Mouse (Mus musculus): ENCODE results near the gene Cfap54. TPM values are rescaled to one million over a fixed set of nuclear protein-coding genes. Genes with fewer than 3 reads are reported as not detected.

Gene Cfap54
- polyA plus RNA-seq, 1 experiment from 2014 or later = 0.86 TPM

GRCm38 (mm10) chr10:93071753-93072152 lies 9.7 kb downstream of the Cfap54 start:
- H3K4me1 ChIP-seq = peaks cover 2% of the 10 kb centered on the region; the same call in 1 of the 2 replicates
- ATAC-seq (replicated peaks; ENCODE audit: low FRiP score) = no peak
- 78% methylated on average over 3 of the region's 3 CpGs for WGBS

DNA sequence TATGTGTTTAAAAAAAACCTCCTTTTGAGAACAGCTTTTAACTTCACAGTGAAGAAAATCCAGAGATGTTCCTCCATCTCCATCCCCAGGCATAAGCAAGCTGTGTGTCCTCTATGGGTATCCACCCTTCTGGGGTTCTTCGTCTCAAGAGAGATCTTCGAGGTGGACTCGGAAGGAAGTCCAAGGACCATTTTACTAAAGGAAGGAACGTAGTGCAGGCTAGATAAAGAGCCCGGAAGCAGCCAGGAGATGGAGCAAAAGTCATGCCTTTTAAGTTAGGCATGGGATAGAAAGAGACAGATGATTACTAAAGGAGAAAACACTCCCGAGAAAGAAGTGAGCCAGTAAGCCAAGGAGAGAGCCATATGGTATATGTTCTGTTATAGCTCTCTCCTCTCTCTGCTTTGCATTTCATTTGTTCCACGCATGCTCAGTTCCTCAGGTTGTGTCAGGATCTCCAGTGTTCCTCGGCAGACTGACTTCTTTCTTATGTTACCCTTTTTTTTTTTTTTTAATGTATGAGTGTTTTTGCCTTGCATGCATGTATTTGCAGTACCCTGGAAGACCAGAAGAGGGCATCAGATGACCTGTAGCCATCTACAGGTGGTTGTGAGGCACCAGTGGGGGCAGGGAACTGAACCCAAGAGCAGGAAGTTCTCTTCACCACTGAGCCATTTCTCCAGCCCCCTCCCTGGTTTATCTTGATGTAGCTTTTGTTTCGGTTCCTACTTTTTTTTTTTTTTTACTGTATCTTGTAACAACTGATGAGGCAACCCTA lies 11.1 kb downstream of the Cfap54 start:
- Histone ChIP-seq H3K36me3 (no peaks in the 10 kb centered on the region), H3K4me2 (no peak overlapping the region), H3K27ac (no peak overlapping the region), H3K4me3 (replicated peaks) (no peak overlapping the region), H3K4me1 (peaks cover 2% of the 10 kb centered on the region; the same call in 1 of the 2 replicates), H3K27me3 (no peaks in the 10 kb centered on the region), H3K9me3 (replicated peaks) (no peaks in the 10 kb centered on the region), H3K9ac (no peak overlapping the region)
- WGBS = 73% methylated on average over 9 of the region's 9 CpGs
- no peak for ATAC-seq (replicated peaks; ENCODE audit: low FRiP score)

More at GRCm38 (mm10) chr10:93071753-93072152, 9.7 kb downstream of the Cfap54 start:
- Histone ChIP-seq H3K36me3 (no peaks in the 10 kb centered on the region), H3K27ac (no peak overlapping the region), H3K4me3 (replicated peaks) (no peak overlapping the region), H3K9me3 (replicated peaks) (no peaks in the 10 kb centered on the region), H3K27me3 (no peaks in the 10 kb centered on the region), H3K4me2 (no peak overlapping the region), H3K9ac (no peak overlapping the region)

DNA sequence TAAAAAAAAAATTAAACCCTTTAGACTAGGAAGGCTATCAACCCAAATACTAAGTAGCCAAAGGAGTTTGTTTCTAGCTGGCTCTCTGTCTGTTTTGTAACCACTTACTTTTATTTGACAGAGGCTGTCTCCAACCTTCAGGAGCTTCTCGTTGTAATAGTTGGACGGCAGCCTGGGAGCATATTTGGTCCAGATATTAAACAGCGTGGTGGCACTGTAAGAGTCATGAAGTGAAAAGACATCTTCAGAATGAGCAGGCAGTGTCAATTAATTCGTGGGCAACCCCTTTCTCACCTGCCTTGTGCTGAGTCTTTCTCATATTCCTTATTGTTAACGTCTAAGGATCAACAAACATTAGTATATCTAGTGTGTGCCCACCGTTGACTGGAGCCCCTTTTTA lies 11.7 kb downstream of the Cfap54 start:
- H3K27me3 ChIP-seq = no peaks in the 10 kb centered on the region
- H3K36me3 ChIP-seq = no peaks in the 10 kb centered on the region
- H3K9me3 ChIP-seq (replicated peaks) = no peaks in the 10 kb centered on the region
- H3K27ac ChIP-seq = no peak overlapping the region
- peaks cover 2% of the 10 kb centered on the region; the same call in 1 of the 2 replicates for H3K4me1 ChIP-seq
- H3K4me3 ChIP-seq (replicated peaks) = no peak overlapping the region
- 78% methylated on average over 6 of the region's 6 CpGs for WGBS
- no peak overlapping the region for H3K4me2 ChIP-seq
- ATAC-seq (replicated peaks; ENCODE audit: low FRiP score) = no peak
- H3K9ac ChIP-seq = no peak overlapping the region

DNA sequence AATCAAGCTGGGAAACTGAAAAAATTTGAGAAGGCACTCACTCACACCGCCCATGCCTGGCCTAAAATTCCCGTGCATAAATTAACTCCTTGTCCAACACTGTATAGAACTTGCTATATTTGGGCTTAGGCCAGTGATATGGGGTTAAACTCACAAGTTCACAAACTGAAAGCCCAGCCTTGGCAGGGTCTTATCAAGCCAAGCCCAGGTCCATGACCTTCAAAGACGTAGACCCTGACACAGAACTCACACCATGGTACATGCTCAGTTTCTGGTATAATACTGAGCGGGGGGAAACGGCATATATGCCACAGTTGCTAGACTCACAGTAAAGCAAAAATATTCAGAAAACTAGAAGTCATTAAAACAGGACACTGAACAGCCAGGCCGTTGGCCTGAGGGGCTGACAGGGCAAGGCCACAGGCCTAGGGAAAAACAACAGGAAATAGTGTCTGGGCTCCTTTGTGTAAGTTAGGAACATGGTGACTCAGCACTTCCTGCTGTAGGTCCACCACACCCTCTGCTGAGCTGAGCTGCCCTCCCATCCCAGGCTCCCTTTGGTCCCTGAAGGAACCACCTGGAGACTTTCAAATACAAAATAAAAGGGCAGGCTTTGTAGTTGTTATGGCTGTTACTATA lies 12.3 kb downstream of the Cfap54 start:
- Histone ChIP-seq H3K4me2 (no peak overlapping the region), H3K27me3 (no peaks in the 10 kb centered on the region), H3K9ac (no peak overlapping the region), H3K27ac (peak overlapping the region; percentile 63), H3K9me3 (replicated peaks) (no peaks in the 10 kb centered on the region), H3K4me1 (peaks cover 2% of the 10 kb centered on the region; the same call in 1 of the 2 replicates), H3K4me3 (replicated peaks) (no peak overlapping the region), H3K36me3 (no peaks in the 10 kb centered on the region)
- peak; percentile 52 for ATAC-seq (replicated peaks; ENCODE audit: low FRiP score)
- 66% methylated on average over 6 of the region's 6 CpGs for WGBS

DNA sequence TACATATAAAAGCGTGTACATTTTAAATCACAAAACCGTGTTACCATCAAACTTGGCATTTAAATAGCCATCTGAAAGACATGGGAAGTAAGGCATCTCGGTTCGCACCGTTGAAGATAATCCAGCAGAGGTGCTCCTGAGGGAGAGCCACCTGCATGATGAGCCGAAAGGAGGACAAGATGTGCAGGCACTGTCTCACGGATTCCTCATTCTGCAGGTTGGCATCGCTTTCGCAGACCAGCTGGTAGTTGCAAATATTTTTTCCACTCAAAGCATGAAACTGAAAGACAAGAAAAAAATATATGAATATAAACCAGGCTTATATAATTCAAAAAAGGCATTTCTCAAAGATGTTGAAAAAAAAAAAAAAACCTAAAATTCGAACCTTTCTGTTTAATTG lies 16.4 kb downstream of the Cfap54 start:
- no peak overlapping the region for H3K27ac ChIP-seq
- no peaks in the 10 kb centered on the region for H3K36me3 ChIP-seq
- H3K9ac ChIP-seq = no peak overlapping the region
- 89% methylated on average over 10 of the region's 10 CpGs for WGBS
- H3K4me2 ChIP-seq = no peak overlapping the region
- peaks cover 2% of the 10 kb centered on the region; the same call in 1 of the 2 replicates for H3K4me1 ChIP-seq
- no peaks in the 10 kb centered on the region for H3K27me3 ChIP-seq
- no peaks in the 10 kb centered on the region for H3K9me3 ChIP-seq (replicated peaks)
- H3K4me3 ChIP-seq (replicated peaks) = no peak overlapping the region
- no peak for ATAC-seq (replicated peaks; ENCODE audit: low FRiP score)

GRCm38 (mm10) chr10:93063576-93063975 lies 17.8 kb downstream of the Cfap54 start:
- Histone ChIP-seq H3K36me3 (no peaks in the 10 kb centered on the region), H3K4me1 (no peaks in the 10 kb centered on the region), H3K4me2 (no peak overlapping the region), H3K4me3 (replicated peaks) (no peak overlapping the region), H3K27me3 (no peaks in the 10 kb centered on the region), H3K9me3 (replicated peaks) (no peaks in the 10 kb centered on the region), H3K27ac (no peak overlapping the region), H3K9ac (no peak overlapping the region)
- ATAC-seq (replicated peaks; ENCODE audit: low FRiP score) = peak; percentile 52; the same call in 1 of the 2 replicates
- WGBS = 59% methylated on average over 3 of the region's 3 CpGs

DNA sequence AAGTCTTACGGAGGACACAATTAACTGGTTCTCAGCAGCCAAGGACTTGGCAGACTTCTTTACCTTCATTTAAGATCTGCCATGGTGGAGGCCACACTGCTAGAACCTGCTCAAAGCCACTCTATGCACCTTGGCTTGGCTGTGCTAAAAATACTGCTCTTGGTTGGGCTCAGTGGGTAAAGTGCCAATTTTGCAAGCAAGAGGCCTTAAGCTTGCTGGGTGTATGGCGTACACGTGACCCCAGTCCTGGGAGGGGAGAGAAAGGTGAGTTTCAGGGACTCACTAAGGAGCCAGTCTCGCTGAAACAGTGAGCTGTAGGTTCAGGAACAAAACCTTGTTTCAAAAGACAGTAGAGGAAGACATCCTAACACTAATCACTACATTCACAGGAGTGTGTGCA lies 19.0 kb downstream of the Cfap54 start:
- H3K27ac ChIP-seq = no peak overlapping the region
- no peak for ATAC-seq (replicated peaks; ENCODE audit: low FRiP score)
- no peak overlapping the region for H3K4me2 ChIP-seq
- H3K9me3 ChIP-seq (replicated peaks) = no peaks in the 10 kb centered on the region
- H3K36me3 ChIP-seq = no peaks in the 10 kb centered on the region
- WGBS = 80% methylated on average over 4 of the region's 4 CpGs
- H3K4me3 ChIP-seq (replicated peaks) = no peak overlapping the region
- no peak overlapping the region for H3K9ac ChIP-seq
- H3K27me3 ChIP-seq = no peaks in the 10 kb centered on the region
- H3K4me1 ChIP-seq = no peaks in the 10 kb centered on the region

GRCm38 (mm10) chr10:93053867-93054266 lies 27.6 kb downstream of the Cfap54 start:
- no peak for ATAC-seq (replicated peaks; ENCODE audit: low FRiP score)
- Histone ChIP-seq H3K9me3 (replicated peaks) (no peaks in the 10 kb centered on the region), H3K4me2 (no peak overlapping the region), H3K4me3 (replicated peaks) (no peak overlapping the region), H3K27ac (no peak overlapping the region), H3K36me3 (no peaks in the 10 kb centered on the region), H3K4me1 (0 out of 2 replicates have a peak, but pooled peaks cover 6% of the 10 kb centered on the region), H3K9ac (no peak overlapping the region), H3K27me3 (no peaks in the 10 kb centered on the region)
- 88% methylated on average over 6 of the region's 6 CpGs for WGBS

- Histone ChIP-seq H3K9ac (no peak overlapping the region), H3K9me3 (replicated peaks) (no peaks in the 10 kb centered on the region), H3K27me3 (no peaks in the 10 kb centered on the region), H3K4me2 (no peak overlapping the region), H3K27ac (no peak overlapping the region), H3K36me3 (no peaks in the 10 kb centered on the region), H3K4me3 (replicated peaks) (no peak overlapping the region), H3K4me1 (0 out of 2 replicates have a peak, but pooled peaks cover 6% of the 10 kb centered on the region)
- ATAC-seq (replicated peaks; ENCODE audit: low FRiP score) = no peak
- WGBS = 81% methylated on average over 4 of the region's 4 CpGs
Observed at GRCm38 (mm10) chr10:93053315-93053714, 28.1 kb downstream of the Cfap54 start.

GRCm38 (mm10) chr10:93051016-93051726 lies 30.2 kb downstream of the Cfap54 start:
- WGBS = 28% methylated on average over 13 of the region's 13 CpGs
- 0 out of 2 replicates have a peak overlapping the region, but pooled peaks have one; percentile 5 for H3K9ac ChIP-seq
- H3K27me3 ChIP-seq = no peaks in the 10 kb centered on the region
- 0 out of 2 replicates have a peak, but pooled peaks cover 6% of the 10 kb centered on the region for H3K4me1 ChIP-seq
- H3K9me3 ChIP-seq (replicated peaks) = no peaks in the 10 kb centered on the region
- 0 out of 2 replicates have a peak, but pooled peaks have one; percentile 62 for ATAC-seq (replicated peaks; ENCODE audit: low FRiP score)
- no peak overlapping the region for H3K27ac ChIP-seq
- H3K4me3 ChIP-seq (replicated peaks) = peak overlapping the region; percentile 25
- peak overlapping the region; percentile 53 for H3K4me2 ChIP-seq
- H3K36me3 ChIP-seq = no peaks in the 10 kb centered on the region

DNA sequence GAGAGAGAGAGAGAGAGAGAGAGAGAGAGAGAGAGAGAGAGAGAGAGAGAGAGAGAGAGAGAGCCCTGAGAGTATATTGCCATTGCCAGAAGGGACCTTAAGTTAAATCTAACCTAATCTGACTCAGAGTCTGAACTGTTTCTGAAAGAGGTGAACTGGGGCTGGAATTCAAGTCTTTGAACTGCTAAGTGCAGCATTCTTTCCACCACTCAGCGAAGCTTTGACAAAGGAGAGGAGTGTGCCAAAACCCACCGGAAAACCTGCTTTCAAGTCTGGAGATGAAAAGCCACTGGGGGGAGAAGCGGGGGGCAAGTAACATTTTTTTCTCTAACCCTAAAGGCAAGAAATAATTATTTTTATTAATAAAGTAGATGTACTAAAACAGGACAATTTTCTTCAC lies 30.8 kb downstream of the Cfap54 start:
- no peaks in the 10 kb centered on the region for H3K36me3 ChIP-seq
- no peak overlapping the region for H3K27ac ChIP-seq
- no peaks in the 10 kb centered on the region for H3K9me3 ChIP-seq (replicated peaks)
- WGBS = 44% methylated on average over 3 of the region's 3 CpGs
- no peaks in the 10 kb centered on the region for H3K27me3 ChIP-seq
- H3K9ac ChIP-seq = no peak overlapping the region
- ATAC-seq (replicated peaks; ENCODE audit: low FRiP score) = no peak
- H3K4me3 ChIP-seq (replicated peaks) = no peak overlapping the region
- 0 out of 2 replicates have a peak, but pooled peaks cover 6% of the 10 kb centered on the region for H3K4me1 ChIP-seq
- no peak overlapping the region for H3K4me2 ChIP-seq

- WGBS = 92% methylated on average over 10 of the region's 10 CpGs
- Histone ChIP-seq H3K4me1 (no peaks in the 10 kb centered on the region), H3K9ac (no peak overlapping the region), H3K27me3 (no peaks in the 10 kb centered on the region), H3K9me3 (replicated peaks) (no peaks in the 10 kb centered on the region), H3K4me3 (replicated peaks) (no peak overlapping the region), H3K4me2 (no peak overlapping the region), H3K27ac (no peak overlapping the region), H3K36me3 (no peaks in the 10 kb centered on the region)
- no peak for ATAC-seq (replicated peaks; ENCODE audit: low FRiP score)
Observed at GRCm38 (mm10) chr10:93043195-93043594, 38.2 kb downstream of the Cfap54 start.
